Mouse (Mus musculus) heart, embryonic 10.5 days (tissue): ENCODE data around the gene Lhfpl2. TPM values are rescaled to one million over a fixed set of nuclear protein-coding genes. Genes with fewer than 3 reads are reported as not detected.
"Not testable (repeated sequence)": the region's sequence is repeated elsewhere in the genome, so short reads cannot be mapped to it uniquely, and the experiment has no call there.

ENCODE experiments used
- DNase-seq: peaks from one replicate; pipeline ENCODE4 v3.0.0-alpha.2; 2017; ENCODE audit warnings: low spot score
- H3K27ac ChIP-seq: fragments of 300-500 bp; sonication (generic); 2 replicates; pipeline ENCODE4 v1.5.1; 2016; ENCODE audit warnings: mild to moderate bottlenecking
- H3K27me3 ChIP-seq: fragments of 300-500 bp; sonication (generic); 2 replicates; pipeline ENCODE4 v1.6.1; 2016; ENCODE audit warnings: mild to moderate bottlenecking; ENCODE audit not compliant: poor library complexity, insufficient read depth, severe bottlenecking
- H3K36me3 ChIP-seq: fragments of 300-500 bp; sonication (generic); 2 replicates; pipeline ENCODE4 v1.6.1; 2016; ENCODE audit warnings: mild to moderate bottlenecking, moderate library complexity
- H3K4me1 ChIP-seq: fragments of 300-500 bp; sonication (generic); 2 replicates; pipeline ENCODE4 v1.6.1; 2016; ENCODE audit warnings: mild to moderate bottlenecking
- H3K4me3 ChIP-seq: fragments of 300-500 bp; sonication (generic); 2 replicates; pipeline ENCODE4 v1.5.1; 2016; ENCODE audit warnings: mild to moderate bottlenecking, moderate library complexity
- H3K9me3 ChIP-seq: fragments of 300-500 bp; sonication (generic); 2 replicates; pipeline ENCODE4 v1.6.1; 2016; ENCODE audit warnings: mild to moderate bottlenecking, moderate library complexity
- WGBS: fragments of 180-500 bp; shearing (Covaris S2); methylation state at CpG from one replicate; pipeline ENCODE4 v1.1.7; 2016; 5-methylcytosine and 5-hydroxymethylcytosine counted together
- polyA plus RNA-seq: library from polyadenylated mRNA; unstranded; fragments of >200 nt; fragmentation: Nextera tagmentation; extraction: Ambion mirVana; gene quantifications from 2 replicates; pipeline ENCODE4 v1.2.1, GENCODE M21; 2016

Lhfpl2 gene
- 19.3 and 33.6 TPM in 2 replicates for polyA plus RNA-seq

DNA sequence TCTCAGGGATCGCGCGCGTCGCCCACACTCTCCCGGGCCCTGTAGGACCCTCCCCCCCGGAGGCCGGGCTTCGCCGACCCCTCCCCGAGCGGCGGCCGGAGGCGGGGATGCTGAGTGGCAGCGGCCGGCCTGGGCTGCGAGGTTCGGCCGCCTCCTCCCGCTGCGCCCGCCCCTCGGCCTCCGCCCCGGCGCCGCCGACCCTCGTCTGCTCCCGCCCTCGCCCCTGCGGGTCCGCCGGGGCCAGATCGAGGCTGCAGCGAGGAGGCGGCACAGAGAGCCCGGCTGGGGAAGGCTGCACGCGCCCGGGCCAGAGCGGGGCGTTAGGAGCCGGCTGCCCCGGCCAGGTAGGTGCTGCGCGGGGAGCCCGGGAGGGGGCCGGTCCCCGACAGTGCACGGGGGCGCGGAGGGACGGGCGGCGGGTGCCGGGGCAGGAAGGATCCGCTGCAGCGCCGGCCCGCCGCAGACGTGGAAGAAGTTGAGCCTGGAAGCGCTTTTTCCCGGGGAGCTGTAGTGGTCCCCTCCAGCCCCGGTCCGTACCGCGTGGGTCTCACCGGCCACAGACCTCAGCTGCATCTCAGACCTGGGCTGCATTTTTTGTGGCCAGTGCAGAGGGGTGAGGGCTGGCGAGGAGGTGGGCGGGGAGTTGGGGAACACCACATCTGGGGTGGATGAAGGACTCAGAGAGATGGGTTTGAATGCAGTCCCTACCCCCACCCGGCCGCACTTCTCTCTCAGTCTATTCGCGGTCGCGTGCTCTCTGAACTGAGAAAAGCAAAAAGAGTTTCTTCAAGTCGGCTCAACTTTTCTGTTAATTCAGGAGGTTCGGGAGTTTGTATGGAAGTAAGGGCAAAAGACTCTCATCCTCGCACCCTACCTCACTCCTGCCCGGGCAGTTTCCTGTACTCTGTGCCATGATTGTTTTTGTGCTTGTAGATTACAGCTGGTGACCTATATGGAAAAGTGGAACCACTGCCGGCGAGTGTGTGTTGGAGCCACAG, at the start of gene Lhfpl2:
Gene Lhfpl2, plus strand, starts transcription at position 234 of the 998 bp plus-strand sequence.
- Histone ChIP-seq H3K4me1 (peaks cover 25% of the 10 kb centered on the region), H3K36me3 (no peaks in the 10 kb centered on the region), H3K9me3 (no peaks in the 10 kb centered on the region), H3K27me3 (peaks cover 5% of the 10 kb centered on the region; the same call in 1 of the 2 replicates), H3K27ac (peak within 1 kb of the TSS; percentile 93), H3K4me3 (peak within 1 kb of the TSS; percentile 86)
- DNase-seq: peak; percentile 85
- under 1% methylated on average over 85 of the region's 85 CpGs for WGBS

DNA sequence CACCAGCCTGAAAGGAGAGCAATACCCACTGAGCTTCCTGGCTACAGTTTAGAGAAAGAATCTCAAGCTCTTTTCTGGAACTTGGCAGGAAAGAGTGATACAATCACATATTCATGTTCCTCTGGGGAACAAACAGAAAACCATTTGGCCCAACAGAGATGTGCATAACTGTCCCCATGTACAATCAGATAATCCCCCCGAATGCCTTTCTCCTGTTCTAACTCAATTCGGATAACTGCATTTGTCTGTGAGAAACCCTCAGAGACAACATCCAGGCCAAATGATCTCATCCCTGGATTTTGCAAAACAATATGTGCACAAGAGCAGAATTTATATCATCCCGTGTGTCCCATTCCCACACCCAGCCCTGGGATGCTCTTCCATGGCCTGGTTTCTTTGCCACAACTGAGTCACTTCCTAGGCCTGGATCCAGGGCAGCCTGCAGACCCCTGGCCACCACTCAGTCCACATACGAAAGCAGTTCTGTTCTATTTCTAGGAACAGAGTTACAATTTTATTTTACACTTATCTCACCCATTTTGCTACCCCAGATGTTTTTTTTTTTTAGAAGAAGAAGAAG, 45.5 kb upstream of the Lhfpl2 start:
- Histone ChIP-seq H3K9me3 (no peaks in the 10 kb centered on the region), H3K27me3 (no peaks in the 10 kb centered on the region), H3K4me3 (no peak overlapping the region), H3K27ac (no peak overlapping the region), H3K36me3 (no peaks in the 10 kb centered on the region), H3K4me1 (no peaks in the 10 kb centered on the region)
- 77% methylated on average over 4 of the region's 4 CpGs for WGBS
- DNase-seq: no peak

DNA sequence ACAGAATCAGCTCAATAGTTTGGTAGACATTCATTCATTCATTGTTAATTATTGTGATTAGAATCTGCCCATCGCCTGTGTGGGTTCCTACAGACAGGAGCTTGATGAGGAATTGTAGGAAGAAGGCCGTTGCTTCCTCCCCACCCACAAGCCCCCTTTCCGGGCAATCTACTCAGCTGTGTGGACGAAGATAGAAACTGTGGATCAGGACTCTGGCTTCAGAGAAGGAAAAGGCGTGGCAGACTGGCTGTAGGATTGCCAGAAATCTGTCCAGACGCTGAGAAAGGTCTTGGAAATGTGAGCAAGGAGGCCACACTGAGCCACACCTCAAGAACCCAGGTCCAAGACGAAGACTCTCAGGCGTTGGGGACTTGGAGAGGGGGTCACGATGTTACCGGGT, 43.6 kb upstream of the Lhfpl2 start:
- H3K4me3 ChIP-seq: no peak overlapping the region
- no peaks in the 10 kb centered on the region for H3K9me3 ChIP-seq
- DNase-seq: no peak
- no peaks in the 10 kb centered on the region for H3K36me3 ChIP-seq
- 83% methylated on average over 10 of the region's 10 CpGs for WGBS
- no peaks in the 10 kb centered on the region for H3K4me1 ChIP-seq
- H3K27ac ChIP-seq: no peak overlapping the region
- no peaks in the 10 kb centered on the region for H3K27me3 ChIP-seq

DNA sequence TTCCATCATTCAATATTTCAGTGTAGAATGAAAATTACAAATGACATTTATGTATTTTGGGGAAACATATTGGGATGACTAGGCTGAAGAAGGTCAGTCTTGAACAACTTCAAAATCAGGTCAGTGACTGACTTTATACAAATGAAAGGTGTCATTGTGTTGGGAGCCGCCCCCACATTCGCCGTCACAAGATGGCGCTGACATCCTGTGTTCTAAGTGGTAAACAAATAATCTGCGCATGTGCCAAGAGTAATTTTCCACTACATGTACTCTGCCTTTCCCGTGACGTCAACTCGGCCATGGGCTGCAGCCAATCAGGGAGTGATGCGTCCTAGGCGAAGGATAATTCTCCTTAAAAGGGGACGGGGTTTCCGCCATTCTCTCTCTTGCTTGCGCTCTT, 33.0 kb upstream of the Lhfpl2 start:
- not testable (repeated sequence) for DNase-seq, H3K4me1 ChIP-seq, H3K27ac ChIP-seq, H3K27me3 ChIP-seq, H3K9me3 ChIP-seq, H3K4me3 ChIP-seq, H3K36me3 ChIP-seq
- WGBS: 73% methylated on average over 10 of the region's 13 CpGs

DNA sequence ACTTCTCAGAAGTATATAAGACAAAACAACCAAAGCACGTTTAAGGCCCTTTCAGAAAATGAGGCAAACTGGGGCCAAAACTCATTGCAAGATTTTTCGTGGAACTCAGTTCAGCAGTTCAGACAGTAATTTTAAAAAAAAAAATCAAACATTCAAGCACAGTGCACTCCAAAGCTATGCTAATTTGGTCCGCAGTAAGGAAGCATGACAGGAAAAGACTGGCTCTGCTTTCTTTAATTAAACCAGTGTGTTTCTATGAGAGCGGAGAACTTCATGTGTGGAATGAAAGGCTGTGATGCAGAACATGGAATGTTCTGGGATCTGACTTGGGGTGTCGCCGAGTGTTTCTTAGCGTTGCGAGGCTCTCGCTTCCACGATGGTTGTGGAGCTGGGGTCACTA, 28.4 kb upstream of the Lhfpl2 start:
- H3K4me3 ChIP-seq: no peak overlapping the region
- no peak overlapping the region for H3K27ac ChIP-seq
- no peaks in the 10 kb centered on the region for H3K36me3 ChIP-seq
- no peaks in the 10 kb centered on the region for H3K27me3 ChIP-seq
- DNase-seq: no peak
- H3K4me1 ChIP-seq: 0 out of 2 replicates have a peak, but pooled peaks cover 4% of the 10 kb centered on the region
- 87% methylated on average over 10 of the region's 10 CpGs for WGBS
- H3K9me3 ChIP-seq: no peaks in the 10 kb centered on the region

DNA sequence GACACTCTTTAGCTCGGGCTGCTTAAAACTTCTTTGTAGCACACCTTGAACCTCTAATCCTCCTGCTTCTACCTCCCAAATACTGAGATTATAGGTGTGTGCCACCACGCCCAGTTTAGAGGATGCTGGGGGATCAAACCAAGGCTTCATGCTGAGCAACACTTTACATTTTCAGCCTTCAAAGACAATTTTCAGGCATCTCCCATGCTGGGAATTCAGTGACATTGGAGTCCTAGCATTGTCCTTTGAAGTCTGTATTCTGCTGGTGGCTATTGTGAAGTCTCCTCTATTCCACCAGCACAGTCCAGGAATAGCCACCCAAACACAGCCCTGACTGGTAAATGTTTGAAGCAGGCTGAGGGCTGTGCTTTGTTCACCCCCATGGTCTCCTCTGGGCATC, 27.0 kb upstream of the Lhfpl2 start:
- H3K27ac ChIP-seq: no peak overlapping the region
- H3K27me3 ChIP-seq: no peaks in the 10 kb centered on the region
- H3K36me3 ChIP-seq: no peaks in the 10 kb centered on the region
- 0 out of 2 replicates have a peak, but pooled peaks cover 4% of the 10 kb centered on the region for H3K4me1 ChIP-seq
- no peak overlapping the region for H3K4me3 ChIP-seq
- no peak for DNase-seq
- H3K9me3 ChIP-seq: no peaks in the 10 kb centered on the region
- WGBS: 79% methylated on average over 2 of the region's 2 CpGs

DNA sequence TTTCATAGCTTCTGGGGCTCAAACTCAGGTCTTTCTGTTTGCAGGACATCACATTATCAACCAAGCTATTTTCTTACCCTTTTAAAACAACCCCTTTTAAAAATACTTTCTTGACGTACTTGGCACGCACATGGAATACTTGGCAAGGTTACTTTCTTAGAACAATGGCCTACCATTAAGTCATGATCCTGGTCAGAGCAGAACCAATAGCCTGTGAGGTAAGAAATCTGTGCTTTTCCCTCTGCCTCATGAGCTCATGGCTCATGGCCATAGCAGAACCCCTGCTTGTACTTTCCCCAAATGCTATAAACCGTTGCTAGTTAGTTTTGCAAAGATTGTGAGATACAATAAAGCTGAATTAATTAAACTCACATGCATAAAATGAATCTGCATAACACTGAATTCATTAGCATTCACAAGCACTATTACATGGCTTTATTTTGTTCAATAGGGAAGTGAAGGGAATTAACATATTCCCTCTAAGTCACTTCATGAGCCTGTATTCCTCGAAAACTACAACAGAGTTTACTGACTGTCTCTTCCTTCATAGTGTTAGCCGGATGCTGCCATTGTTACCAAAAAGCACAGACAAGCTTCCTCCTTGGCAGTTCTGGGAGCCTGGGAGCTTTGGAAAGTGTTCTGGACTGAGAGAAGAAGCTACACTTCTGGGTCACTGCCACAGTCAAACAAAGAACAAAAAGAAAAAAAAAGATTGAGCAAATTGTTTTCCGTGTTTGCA, 20.1 kb upstream of the Lhfpl2 start:
- Histone ChIP-seq H3K4me3 (no peak overlapping the region), H3K27me3 (no peaks in the 10 kb centered on the region), H3K4me1 (peaks cover 22% of the 10 kb centered on the region), H3K9me3 (no peaks in the 10 kb centered on the region), H3K27ac (peak overlapping the region; percentile 69), H3K36me3 (no peaks in the 10 kb centered on the region)
- WGBS: 37% methylated on average over 6 of the region's 6 CpGs
- DNase-seq: no peak

DNA sequence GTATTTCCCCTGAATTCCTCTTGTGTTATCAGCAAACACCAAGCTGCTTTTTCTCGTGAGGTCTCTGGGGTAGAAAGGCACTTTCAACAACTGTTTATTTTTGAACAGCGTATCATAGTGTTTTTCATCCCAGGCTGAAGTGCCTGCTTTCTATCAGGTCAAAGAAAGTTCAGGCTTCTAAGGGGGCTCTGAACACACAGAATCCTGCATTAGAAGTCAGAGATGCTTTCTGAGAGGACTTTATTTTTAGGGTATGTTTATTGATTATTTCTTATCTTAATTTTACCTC, 19.6 kb upstream of the Lhfpl2 start:
- Histone ChIP-seq H3K36me3 (no peaks in the 10 kb centered on the region), H3K9me3 (no peaks in the 10 kb centered on the region), H3K27ac (peak overlapping the region; percentile 69), H3K27me3 (no peaks in the 10 kb centered on the region), H3K4me1 (peaks cover 22% of the 10 kb centered on the region), H3K4me3 (no peak overlapping the region)
- 9% methylated on average over 2 of the region's 2 CpGs for WGBS
- no peak for DNase-seq

DNA sequence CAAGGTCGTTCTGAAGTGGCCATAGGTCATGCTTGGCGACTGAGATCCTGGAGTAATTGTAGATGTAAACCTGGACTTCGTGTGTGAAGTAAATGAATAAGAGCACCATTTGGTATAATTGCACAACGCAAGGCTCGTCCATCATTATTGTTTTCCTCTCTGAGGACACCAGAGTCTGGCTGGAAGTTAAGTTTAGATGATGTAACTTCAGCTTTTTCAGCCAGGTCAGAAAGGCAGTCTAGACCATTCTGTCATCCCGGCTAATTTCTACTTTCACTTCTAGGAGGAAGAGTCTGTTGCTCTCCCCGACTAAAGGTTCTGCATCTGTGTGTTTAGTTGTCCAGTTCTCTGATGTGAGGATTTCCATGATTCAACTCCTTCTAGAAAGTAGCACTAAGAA, 7.6 kb upstream of the Lhfpl2 start:
- no peak overlapping the region for H3K27ac ChIP-seq
- no peak overlapping the region for H3K4me3 ChIP-seq
- H3K4me1 ChIP-seq: no peaks in the 10 kb centered on the region
- DNase-seq: no peak
- 68% methylated on average over 7 of the region's 7 CpGs for WGBS
- no peaks in the 10 kb centered on the region for H3K36me3 ChIP-seq
- no peaks in the 10 kb centered on the region for H3K9me3 ChIP-seq
- no peaks in the 10 kb centered on the region for H3K27me3 ChIP-seq

DNA sequence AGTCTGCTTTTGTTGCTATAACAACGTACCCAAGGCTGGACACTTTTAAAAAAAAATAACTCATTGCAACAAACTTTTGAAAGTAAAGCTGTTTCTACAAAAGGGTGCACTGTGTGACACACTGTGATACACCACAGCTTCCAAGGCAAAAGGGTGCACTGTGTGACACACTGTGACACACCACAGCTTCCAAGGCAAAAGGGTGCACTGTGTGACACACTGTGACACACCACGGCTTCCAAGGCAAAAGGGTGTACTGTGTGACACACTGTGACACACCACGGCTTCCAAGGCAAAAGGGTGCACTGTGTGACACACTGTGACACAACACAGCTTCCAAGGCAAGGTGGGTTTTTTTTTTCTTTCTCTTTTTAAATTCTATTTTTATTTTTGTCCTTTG, 6.8 kb upstream of the Lhfpl2 start:
- H3K9me3 ChIP-seq: no peaks in the 10 kb centered on the region
- H3K27me3 ChIP-seq: peaks cover 4% of the 10 kb centered on the region; the same call in 1 of the 2 replicates
- WGBS: 88% methylated on average over 3 of the region's 3 CpGs
- H3K36me3 ChIP-seq: no peaks in the 10 kb centered on the region
- H3K27ac ChIP-seq: no peak overlapping the region
- no peaks in the 10 kb centered on the region for H3K4me1 ChIP-seq
- DNase-seq: no peak
- H3K4me3 ChIP-seq: no peak overlapping the region

DNA sequence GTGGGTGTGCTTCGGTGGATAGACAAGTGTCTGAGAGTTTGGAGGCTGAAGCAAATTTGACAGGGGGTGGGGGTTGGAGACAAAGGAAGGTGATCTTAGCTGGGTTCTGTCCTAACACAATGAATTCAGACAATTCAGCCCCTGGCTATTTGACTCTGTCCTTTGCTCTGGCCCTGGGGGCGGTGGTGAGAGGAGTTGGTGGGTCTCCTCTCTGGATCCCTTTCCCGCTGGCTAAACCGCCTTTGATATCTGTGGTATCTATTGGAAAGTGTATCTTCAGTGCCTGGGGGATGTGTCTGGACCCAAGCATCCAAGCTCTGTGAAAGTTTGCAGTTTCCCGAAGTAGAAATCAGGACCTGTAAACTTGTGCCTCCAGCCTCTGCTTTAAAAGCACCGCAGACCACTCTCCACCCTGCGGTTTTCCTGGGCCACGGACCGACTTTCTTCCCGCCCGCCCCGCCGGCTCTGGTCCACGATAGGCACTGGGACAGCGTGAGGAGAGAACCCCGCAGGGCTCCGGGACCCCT, 497 bp upstream of the Lhfpl2 start:
- Histone ChIP-seq H3K4me1 (peaks cover 19% of the 10 kb centered on the region; the same call in 1 of the 2 replicates), H3K36me3 (no peaks in the 10 kb centered on the region), H3K4me3 (peak overlapping the region; percentile 86), H3K27ac (peak overlapping the region; percentile 93), H3K27me3 (peaks cover 5% of the 10 kb centered on the region; the same call in 1 of the 2 replicates), H3K9me3 (no peaks in the 10 kb centered on the region)
- DNase-seq: no peak
- WGBS: 1% methylated on average over 17 of the region's 17 CpGs

DNA sequence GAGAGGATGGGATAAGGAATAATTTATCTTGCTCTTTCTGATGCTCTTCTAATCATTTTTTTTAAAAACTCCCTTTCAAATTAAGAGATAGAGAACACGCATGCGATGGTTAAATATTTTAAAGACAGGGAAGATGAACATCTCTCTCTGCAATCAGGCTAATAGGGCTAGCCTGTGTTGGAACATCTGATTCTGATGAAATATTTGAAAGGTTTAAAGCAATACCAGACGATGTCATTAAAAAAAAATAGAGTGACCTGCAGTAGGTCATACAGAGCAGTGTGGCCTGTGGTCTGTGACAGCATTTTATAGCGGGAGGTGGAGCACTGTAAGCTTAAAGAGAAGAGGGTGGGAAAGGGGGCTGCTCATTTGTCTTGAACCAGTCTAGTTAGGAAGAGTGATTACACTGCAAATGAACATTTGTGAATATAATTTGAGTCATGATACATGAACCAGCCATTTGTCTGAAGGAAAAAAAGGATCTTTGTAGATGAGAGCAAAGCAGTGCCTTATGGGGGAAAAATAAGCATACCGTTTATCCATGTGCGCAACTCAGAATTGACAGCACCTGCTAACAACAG, 1.1 kb downstream of the Lhfpl2 start:
- Histone ChIP-seq H3K9me3 (no peaks in the 10 kb centered on the region), H3K4me1 (peaks cover 33% of the 10 kb centered on the region), H3K27ac (peak overlapping the region; percentile 93), H3K27me3 (peaks cover 10% of the 10 kb centered on the region; the same call in 1 of the 2 replicates), H3K36me3 (no peaks in the 10 kb centered on the region), H3K4me3 (peak overlapping the region; percentile 86)
- WGBS: 46% methylated on average over 6 of the region's 6 CpGs
- DNase-seq: no peak
